Mouse (Mus musculus): Measurements from ENCODE around the gene Lhfpl5. TPM values are rescaled to one million over a fixed set of nuclear protein-coding genes. Genes with fewer than 3 reads are reported as not detected.
"Not testable (repeated sequence)": the region's sequence is repeated elsewhere in the genome, so short reads cannot be mapped to it uniquely, and the experiment has no call there.

Lhfpl5 gene
- total and polyA plus RNA-seq, 3 experiments = 0.08 TPM; not detected in 2

- TF ChIP-seq MEF2A (IDR thresholded peaks at IDR 0.05; ENCODE audit: borderline replicate concordance, low read depth, low read length) = no peak
- TF ChIP-seq IRF4 (IDR thresholded peaks at IDR 0.05; ENCODE audit: low read depth, low read length) = peak; percentile 47; the same call in 1 of the 2 replicates
- peak; percentile 63 to 97 for TF ChIP-seq CTCF (conservative IDR thresholded peaks at IDR 0.05 in 1 of 2, IDR thresholded peaks at IDR 0.05 in 1 of 2; ENCODE audit: low read depth in 2 of 2, low read length in 2 of 2)
- TF ChIP-seq ZKSCAN1 (IDR thresholded peaks at IDR 0.05; ENCODE audit: borderline replicate concordance, low read depth, low read length) = no peak
- no peak for TF ChIP-seq KAT2A (IDR thresholded peaks at IDR 0.05; ENCODE audit: insufficient replicate concordance, low read length)
- peak; percentile 67 for TF ChIP-seq RAD21 (IDR thresholded peaks at IDR 0.05; ENCODE audit: low read depth, low read length)
- no peak for TF ChIP-seq TBP (conservative IDR thresholded peaks at IDR 0.05; ENCODE audit: low read depth, low read length)
- no peak for TF ChIP-seq USF2 (conservative IDR thresholded peaks at IDR 0.05; ENCODE audit: low read depth, low read length)
- no peak for TF ChIP-seq UBTF (IDR thresholded peaks at IDR 0.05; ENCODE audit: low read depth, low read length)
- no peak for TF ChIP-seq ZMIZ1 (IDR thresholded peaks at IDR 0.05; ENCODE audit: low read depth, low read length)
- TF ChIP-seq MAX (IDR thresholded peaks at IDR 0.05; ENCODE audit: low read length) = peak; percentile 48; the same call in 1 of the 2 replicates
- no peak for TF ChIP-seq POLR2AphosphoS2 (IDR thresholded peaks at IDR 0.05; ENCODE audit: low read depth, low read length)
These were observed 22.2 kb upstream of the Lhfpl5 start (continued) for GRCm38 (mm10) chr17:28553040-28553793.

GRCm38 (mm10) chr17:28554021-28554420 lies 21.4 kb upstream of the Lhfpl5 start:
- H3K9me3 ChIP-seq (replicated peaks; ENCODE audit: low read length); dilution Hi-C loops (cut with MboI; ENCODE audit: extremely low pct_ligation_motif_present, extremely low pct_unique_long_range_greater_than_20kb, low sequenced_read_pairs); H3K9ac ChIP-seq (ENCODE audit: insufficient read depth, low read depth); H3K79me2 ChIP-seq (replicated peaks; ENCODE audit: control insufficient read depth, extremely low read depth, insufficient read depth, poor library complexity, severe bottlenecking); H3K4me3 ChIP-seq (replicated peaks in 1 of 3; ENCODE audit: low read depth in 2 of 3, low read length in 2 of 3, poor library complexity in 1 of 3); H3K36me3 ChIP-seq (replicated peaks in 1 of 2; ENCODE audit: control insufficient read depth in 1 of 2, insufficient read depth in 1 of 2, low read length in 1 of 2); H3K4me2 ChIP-seq (ENCODE audit: insufficient read depth, low read depth, poor library complexity, severe bottlenecking); H3K27ac ChIP-seq (ENCODE audit: insufficient read depth, low read depth); DNase-seq (ENCODE audit: extremely low read depth); in situ Hi-C loops (cut with MboI; ENCODE audit: low pct_ligation_motif_present, low pct_unique_long_range_greater_than_20kb, low sequenced_read_pairs): not testable (repeated sequence)
- H3K4me1 ChIP-seq (ENCODE audit: control insufficient read depth in 1 of 2, insufficient read depth in 2 of 2) = peaks cover 0 to 19% of the 10 kb centered on the region in 2 experiments; a peak in 2 of 4 replicates
- H3K27me3 ChIP-seq (replicated peaks) = peaks cover 32% of the 10 kb centered on the region

- peaks cover 3% of the 10 kb centered on the region for H3K9me3 ChIP-seq (replicated peaks; ENCODE audit: low read length)
- no peaks in the 10 kb centered on the region for H3K79me2 ChIP-seq (replicated peaks; ENCODE audit: control insufficient read depth, extremely low read depth, insufficient read depth, poor library complexity, severe bottlenecking)
- H3K27ac ChIP-seq (ENCODE audit: insufficient read depth, low read depth) = no peak overlapping the region
- no peak overlapping the region for H3K4me3 ChIP-seq (replicated peaks in 1 of 3; ENCODE audit: low read depth in 2 of 3, low read length in 2 of 3, poor library complexity in 1 of 3)
- peaks cover 26% of the 10 kb centered on the region for H3K27me3 ChIP-seq (replicated peaks)
- no peak overlapping the region for H3K9ac ChIP-seq (ENCODE audit: insufficient read depth, low read depth)
- in situ Hi-C loops (cut with MboI; ENCODE audit: low pct_ligation_motif_present, low pct_unique_long_range_greater_than_20kb, low sequenced_read_pairs) = no loop called here
- TF ChIP-seq BHLHE40 (IDR thresholded peaks at IDR 0.05; ENCODE audit: low read depth, low read length) (no peak), USF1 (IDR thresholded peaks at IDR 0.05; ENCODE audit: low read depth, low read length) (peak; percentile 41; the same call in 1 of the 2 replicates), USF2 (conservative IDR thresholded peaks at IDR 0.05; ENCODE audit: low read depth, low read length) (peak; percentile 37)
- H3K4me1 ChIP-seq (ENCODE audit: control insufficient read depth in 1 of 2, insufficient read depth in 2 of 2) = peaks cover 0 to 19% of the 10 kb centered on the region in 2 experiments; a peak in 2 of 4 replicates
- H3K4me2 ChIP-seq (ENCODE audit: insufficient read depth, low read depth, poor library complexity, severe bottlenecking) = no peak overlapping the region
- H3K36me3 ChIP-seq (replicated peaks in 1 of 2; ENCODE audit: control insufficient read depth in 1 of 2, insufficient read depth in 1 of 2, low read length in 1 of 2) = no peaks in the 10 kb centered on the region
- DNase-seq (ENCODE audit: extremely low read depth) = no peak
- dilution Hi-C loops (cut with MboI; ENCODE audit: extremely low pct_ligation_motif_present, extremely low pct_unique_long_range_greater_than_20kb, low sequenced_read_pairs) = no loop called here
These were observed 18.6 kb upstream of the Lhfpl5 start for GRCm38 (mm10) chr17:28556635-28557396.

Data from CH12.LX (cell line).